Mouse (Mus musculus) hindlimb bud, embryonic 11.5 days (tissue): ENCODE data around the gene Pakap.

ENCODE experiments used
- DNase-seq: peaks from one replicate; pipeline ENCODE4 v3.0.0-alpha.2; 2012; ENCODE audit warnings: low read depth, low spot score; ENCODE audit errors: extremely low spot score

The Pakap gene

GRCm38 (mm10) chr4:57701576-57701975 is 133.6 kb downstream of the Pakap start:
- no peak for DNase-seq

DNA sequence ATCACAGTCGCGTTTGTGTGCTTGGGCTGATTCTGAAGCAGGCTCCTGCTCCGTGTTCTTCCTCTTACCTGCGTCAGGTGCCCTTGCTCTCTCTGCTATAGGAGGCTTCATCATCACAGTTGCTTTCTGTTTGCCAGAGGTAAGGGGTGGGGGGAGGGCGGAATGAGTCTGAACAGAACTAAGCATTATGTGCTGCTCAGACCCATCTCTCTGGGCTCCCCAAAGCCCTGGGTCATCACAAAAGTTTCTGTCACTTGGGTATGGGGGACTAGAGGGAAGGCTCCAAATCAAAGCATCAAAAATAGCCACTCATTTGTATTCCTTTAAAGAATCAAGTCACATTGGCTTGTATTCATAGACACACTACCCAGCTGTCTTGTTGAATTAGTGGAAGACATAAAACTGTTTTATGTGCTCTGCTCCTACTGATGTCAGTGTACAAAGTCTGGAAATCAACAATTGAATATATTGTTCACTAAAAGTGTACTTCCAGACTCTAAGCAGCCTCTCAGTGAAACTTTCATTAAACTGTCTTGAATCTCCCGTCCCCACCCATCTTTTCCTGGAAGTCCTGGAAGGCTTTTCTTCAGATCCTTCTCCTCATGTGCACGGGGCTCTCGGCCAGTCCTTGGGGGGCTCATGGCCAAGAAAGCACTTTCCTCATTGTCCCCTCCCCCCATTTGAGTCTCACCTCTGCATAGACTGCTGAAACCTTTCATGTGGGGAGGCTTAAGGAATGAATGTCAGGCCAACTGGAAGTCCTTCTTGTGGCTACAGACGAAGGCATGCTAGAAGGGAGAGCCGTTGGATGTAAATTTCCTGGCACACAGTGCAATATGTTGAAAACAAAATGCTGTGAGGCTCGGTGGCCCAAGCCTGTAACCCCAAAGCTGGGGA is 135.8 kb downstream of the Pakap start:
- no peak for DNase-seq

DNA sequence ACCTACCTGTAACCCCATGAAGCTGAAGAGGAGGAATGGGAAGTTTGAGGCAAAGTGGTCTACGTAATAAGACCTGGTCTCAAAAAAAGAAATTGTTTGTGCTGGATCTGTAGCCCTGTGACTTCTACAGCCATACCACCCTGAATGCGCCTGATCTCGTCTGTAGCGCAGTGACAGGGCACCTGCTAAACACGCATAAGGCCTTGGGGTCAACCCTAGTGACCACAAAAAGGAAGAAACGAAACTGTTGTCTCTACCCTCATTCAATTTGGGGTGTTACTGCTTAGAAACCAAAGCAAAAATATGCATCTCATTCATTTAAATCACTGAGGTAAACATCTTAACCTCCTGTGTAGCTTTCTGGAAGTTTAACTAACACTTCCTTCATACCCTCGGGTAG is 136.6 kb downstream of the Pakap start:
- no peak for DNase-seq

DNA sequence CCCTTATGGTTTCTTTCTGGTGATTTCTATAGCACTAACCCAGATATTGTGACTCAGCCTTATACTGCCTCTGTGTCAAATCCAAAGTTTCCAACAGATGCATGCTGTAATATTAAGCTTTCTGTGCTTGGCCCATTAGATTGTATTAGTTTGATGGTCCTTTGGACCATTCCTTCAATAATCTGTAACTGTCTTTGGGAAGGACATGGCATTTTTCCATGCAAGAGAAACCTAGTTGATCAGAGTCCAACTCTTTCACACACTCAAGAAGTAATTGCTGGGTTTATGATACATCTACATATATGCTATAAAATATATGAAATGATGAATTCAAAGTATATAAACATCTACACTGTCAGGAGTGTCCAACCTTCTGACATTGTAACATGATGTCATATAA is 147.9 kb downstream of the Pakap start:
- no peak for DNase-seq

GRCm38 (mm10) chr4:57716735-57717134 is 148.8 kb downstream of the Pakap start:
- no peak for DNase-seq

DNA sequence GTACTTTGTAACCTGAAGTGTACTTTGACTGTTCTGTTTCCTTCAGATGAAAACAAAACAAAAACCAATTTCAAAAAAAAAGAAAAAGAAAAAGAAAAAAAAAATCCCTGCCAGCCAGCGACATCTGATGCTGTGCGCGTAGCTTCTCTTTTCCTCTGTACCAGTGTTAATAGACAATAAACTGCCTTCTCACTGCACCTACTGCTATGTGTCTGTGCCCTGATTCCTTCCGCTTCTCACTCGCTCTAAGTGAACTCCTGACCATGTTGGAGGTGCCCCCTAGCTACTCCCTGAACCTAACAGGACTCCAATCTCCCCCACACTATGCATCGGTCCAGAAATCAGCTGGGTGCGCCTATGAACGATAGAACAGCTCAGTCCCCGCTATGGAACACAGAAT is 149.4 kb downstream of the Pakap start, which contains the start of gene Akap2:
Gene Akap2 (plus strand): TSS at position 304 of the 400 bp plus-strand sequence.
- no peak for DNase-seq

DNA sequence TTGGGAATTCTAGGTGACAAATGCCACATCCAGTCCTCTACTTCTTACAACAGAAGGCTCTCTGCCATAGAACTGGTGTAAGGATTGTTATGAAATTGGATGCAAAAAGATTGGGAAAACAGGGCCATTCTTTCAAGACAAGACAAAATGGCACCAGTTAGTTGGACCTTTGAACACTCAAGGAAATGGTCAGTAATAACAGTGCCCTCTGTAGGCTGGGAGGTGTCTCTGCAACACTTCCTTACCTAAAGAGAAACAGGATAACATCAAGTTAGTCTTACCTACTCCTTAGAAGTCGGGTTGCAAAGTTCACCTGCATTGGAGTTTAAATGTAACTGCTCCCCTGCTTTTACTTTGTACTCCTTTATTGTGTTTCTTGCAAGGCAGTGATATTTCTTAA is 151.4 kb downstream of the Pakap start:
- DNase-seq: no peak

DNA sequence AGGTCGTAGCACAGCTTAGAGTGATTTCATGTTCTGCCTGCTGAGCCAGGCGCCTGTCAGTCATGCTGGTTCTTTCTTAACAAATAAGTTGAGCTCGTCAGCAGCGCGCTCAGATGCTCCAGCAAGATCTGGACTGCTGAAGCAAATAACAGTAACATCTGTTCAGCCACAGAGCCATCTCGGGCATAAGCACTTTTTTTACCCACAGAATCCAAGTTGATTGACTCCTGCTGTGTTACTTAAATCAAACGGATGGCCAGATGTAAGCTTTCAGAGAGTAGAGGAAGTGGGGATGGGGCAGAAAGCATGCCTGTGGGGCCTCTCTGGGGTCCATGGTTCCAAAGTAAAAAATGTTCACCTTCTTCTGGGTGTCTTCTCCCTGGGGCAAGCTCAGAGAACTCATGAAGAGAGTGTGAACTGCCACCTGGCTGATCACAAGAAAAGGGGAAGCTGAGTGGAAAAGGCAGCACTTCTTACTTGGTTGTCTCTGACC is 152.9 kb downstream of the Pakap start:
- no peak for DNase-seq

- no peak for DNase-seq
Observed at GRCm38 (mm10) chr4:57722296-57722695, 154.3 kb downstream of the Pakap start.

DNA sequence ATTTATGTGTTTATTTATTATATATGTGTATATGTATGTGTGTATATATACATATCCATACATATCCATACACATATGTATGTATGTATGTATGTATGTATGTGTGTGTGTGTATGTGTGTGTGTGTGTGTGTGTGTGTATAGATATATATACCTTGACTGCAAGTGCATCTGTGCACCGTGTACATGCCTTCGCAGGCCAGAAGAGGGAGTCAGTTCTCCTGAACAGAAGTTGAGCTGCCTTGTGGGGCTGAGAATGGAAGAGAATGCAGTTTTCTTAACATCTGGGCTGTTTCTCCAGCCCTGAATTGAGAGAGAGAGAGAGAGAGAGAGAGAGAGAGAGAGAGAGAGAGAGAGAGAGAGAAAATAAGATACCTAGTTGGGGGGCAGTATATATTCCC is 155.7 kb downstream of the Pakap start:
- DNase-seq: no peak

- no peak for DNase-seq
Observed at GRCm38 (mm10) chr4:57725569-57725968, 157.6 kb downstream of the Pakap start.

- DNase-seq: no peak
Observed at GRCm38 (mm10) chr4:57728611-57729183, 160.7 kb downstream of the Pakap start.

DNA sequence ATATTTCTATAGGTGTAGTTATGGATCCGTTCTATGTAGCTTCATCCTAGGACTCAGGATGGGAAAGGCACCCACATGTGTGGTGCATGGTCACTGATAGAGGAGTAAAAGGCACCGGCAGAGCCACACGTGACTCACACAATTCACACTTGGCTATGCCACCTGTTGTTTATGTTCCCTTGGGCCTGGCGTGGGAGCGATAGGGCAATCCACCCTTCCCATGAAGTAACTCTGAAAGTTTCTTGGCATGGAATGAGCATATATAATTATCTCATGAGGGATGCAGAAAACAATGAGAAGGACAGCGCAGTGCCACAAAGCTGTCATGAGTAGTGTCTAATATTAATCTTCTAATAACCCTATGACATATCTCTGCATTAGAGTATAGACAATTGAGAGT is 162.1 kb downstream of the Pakap start:
- no peak for DNase-seq

- no peak for DNase-seq
Observed at GRCm38 (mm10) chr4:57730801-57731598, 163.0 kb downstream of the Pakap start.

GRCm38 (mm10) chr4:57732351-57732750 is 164.4 kb downstream of the Pakap start:
- DNase-seq: no peak

GRCm38 (mm10) chr4:57733445-57733844 is 165.5 kb downstream of the Pakap start:
- no peak for DNase-seq

GRCm38 (mm10) chr4:57735426-57735825 is 167.4 kb downstream of the Pakap start:
- no peak for DNase-seq

- DNase-seq: peak; percentile 93
Observed at GRCm38 (mm10) chr4:57738856-57739552, 171.0 kb downstream of the Pakap start.

DNA sequence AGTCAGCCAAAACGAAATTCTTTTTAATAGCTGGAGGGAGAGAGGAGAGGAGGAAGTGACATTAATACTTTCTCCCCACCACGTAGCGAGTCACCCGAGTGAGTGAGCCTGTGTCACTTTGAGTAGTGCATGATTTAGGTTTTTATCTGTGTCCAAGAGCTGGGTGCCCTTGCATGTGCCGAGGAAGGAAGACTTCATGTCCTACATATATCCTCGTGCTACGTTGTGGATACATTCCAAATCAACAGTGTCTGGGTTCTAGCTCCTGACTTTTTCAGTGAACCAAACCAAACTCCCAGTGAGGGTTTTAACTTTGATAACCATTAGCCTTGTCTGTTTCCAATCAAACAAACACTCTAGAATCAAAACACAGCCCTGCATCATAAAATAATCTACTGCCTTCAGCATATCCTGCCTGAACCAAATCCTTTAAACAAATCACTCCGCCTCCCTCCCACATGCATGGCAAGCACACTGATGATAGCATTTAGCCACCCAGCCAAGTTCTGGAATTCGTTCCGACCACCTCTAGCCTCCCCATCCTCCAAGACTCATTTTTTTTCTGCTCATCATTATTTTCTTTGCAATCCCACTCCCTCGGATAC is 175.4 kb downstream of the Pakap start:
- no peak for DNase-seq

DNA sequence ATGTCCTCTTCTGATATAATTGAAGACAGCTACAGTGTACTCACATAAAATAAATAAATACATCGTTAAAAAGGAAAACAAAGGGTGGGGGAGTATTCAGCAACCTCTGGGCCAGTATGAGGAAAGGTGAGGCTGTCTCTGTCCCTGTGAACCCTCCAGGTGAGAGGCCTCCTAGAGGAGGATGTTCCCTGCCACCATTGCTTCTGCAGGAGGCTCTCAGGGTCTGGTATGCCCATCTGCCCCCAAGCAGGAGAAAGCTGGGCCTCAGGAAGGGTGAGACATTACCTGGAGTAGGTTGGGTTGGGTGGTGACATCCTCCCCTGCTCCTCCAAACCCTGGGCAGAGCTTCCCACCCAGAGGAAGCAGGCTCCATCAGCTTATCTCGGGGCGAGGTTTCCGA is 182.7 kb downstream of the Pakap start:
- no peak for DNase-seq
